Mouse (Mus musculus): ENCODE measurements around the gene Fbrsl1. TPM values are rescaled to one million over a fixed set of nuclear protein-coding genes. Genes with fewer than 3 reads are reported as not detected.

Gene Fbrsl1
- polyA plus RNA-seq, 1 experiment from 2014 or later: 13.2 TPM

GRCm38 (mm10) chr5:110421393-110421792, 26.9 kb downstream of the Fbrsl1 start:
- Histone ChIP-seq H3K27ac (no peak overlapping the region), H3K4me3 (replicated peaks) (no peak overlapping the region), H3K4me1 (peaks cover 8% of the 10 kb centered on the region; the same call in 1 of the 2 replicates), H3K4me2 (no peak overlapping the region), H3K27me3 (no peaks in the 10 kb centered on the region), H3K9me3 (replicated peaks) (no peaks in the 10 kb centered on the region), H3K9ac (no peak overlapping the region), H3K36me3 (0 out of 2 replicates have a peak, but pooled peaks cover 5% of the 10 kb centered on the region)
- ATAC-seq (replicated peaks; ENCODE audit: low FRiP score): no peak
- 89% methylated on average over 6 of the region's 6 CpGs for WGBS

- no peak for ATAC-seq (replicated peaks; ENCODE audit: low FRiP score)
- H3K4me2 ChIP-seq: no peak overlapping the region
- H3K36me3 ChIP-seq: 0 out of 2 replicates have a peak, but pooled peaks cover 5% of the 10 kb centered on the region
- H3K9ac ChIP-seq: no peak overlapping the region
- H3K9me3 ChIP-seq (replicated peaks): no peaks in the 10 kb centered on the region
- no peak overlapping the region for H3K4me3 ChIP-seq (replicated peaks)
- no peak overlapping the region for H3K27ac ChIP-seq
- WGBS: 50% methylated on average over 1 of the region's 1 CpGs
- H3K27me3 ChIP-seq: no peaks in the 10 kb centered on the region
- peaks cover 12% of the 10 kb centered on the region; the same call in 1 of the 2 replicates for H3K4me1 ChIP-seq
These were observed 27.4 kb downstream of the Fbrsl1 start for GRCm38 (mm10) chr5:110420950-110421349.

- Histone ChIP-seq H3K9me3 (replicated peaks) (no peaks in the 10 kb centered on the region), H3K27ac (no peak overlapping the region), H3K9ac (no peak overlapping the region), H3K27me3 (no peaks in the 10 kb centered on the region), H3K4me3 (replicated peaks) (no peak overlapping the region), H3K36me3 (peaks cover 9% of the 10 kb centered on the region), H3K4me1 (peaks cover 13% of the 10 kb centered on the region; the same call in 1 of the 2 replicates), H3K4me2 (no peak overlapping the region)
- ATAC-seq (replicated peaks; ENCODE audit: low FRiP score): no peak
- 71% methylated on average over 4 of the region's 4 CpGs for WGBS
These were observed 28.1 kb downstream of the Fbrsl1 start for GRCm38 (mm10) chr5:110420201-110420600.

GRCm38 (mm10) chr5:110418523-110418911, 29.8 kb downstream of the Fbrsl1 start:
- no peaks in the 10 kb centered on the region for H3K9me3 ChIP-seq (replicated peaks)
- H3K27me3 ChIP-seq: no peaks in the 10 kb centered on the region
- peaks cover 13% of the 10 kb centered on the region; the same call in 1 of the 2 replicates for H3K4me1 ChIP-seq
- no peak overlapping the region for H3K27ac ChIP-seq
- 91% methylated on average over 1 of the region's 1 CpGs for WGBS
- peaks cover 19% of the 10 kb centered on the region for H3K36me3 ChIP-seq
- H3K4me3 ChIP-seq (replicated peaks): no peak overlapping the region
- no peak overlapping the region for H3K4me2 ChIP-seq
- no peak overlapping the region for H3K9ac ChIP-seq
- ATAC-seq (replicated peaks; ENCODE audit: low FRiP score): no peak

- Histone ChIP-seq H3K9me3 (replicated peaks) (no peaks in the 10 kb centered on the region), H3K4me2 (no peak overlapping the region), H3K27ac (no peak overlapping the region), H3K36me3 (peaks cover 18% of the 10 kb centered on the region), H3K4me3 (replicated peaks) (no peak overlapping the region), H3K27me3 (no peaks in the 10 kb centered on the region), H3K4me1 (peaks cover 13% of the 10 kb centered on the region; the same call in 1 of the 2 replicates), H3K9ac (no peak overlapping the region)
- WGBS: 56% methylated on average over 14 of the region's 14 CpGs
- ATAC-seq (replicated peaks; ENCODE audit: low FRiP score): no peak
These were observed 30.4 kb downstream of the Fbrsl1 start for GRCm38 (mm10) chr5:110417756-110418522.

- Histone ChIP-seq H3K4me1 (peaks cover 13% of the 10 kb centered on the region; the same call in 1 of the 2 replicates), H3K4me3 (replicated peaks) (no peak overlapping the region), H3K9ac (no peak overlapping the region), H3K36me3 (peaks cover 18% of the 10 kb centered on the region), H3K27ac (no peak overlapping the region), H3K27me3 (no peaks in the 10 kb centered on the region), H3K9me3 (replicated peaks) (no peaks in the 10 kb centered on the region), H3K4me2 (no peak overlapping the region)
- 18% methylated on average over 7 of the region's 7 CpGs for WGBS
- no peak for ATAC-seq (replicated peaks; ENCODE audit: low FRiP score)
These were observed 31.4 kb downstream of the Fbrsl1 start for GRCm38 (mm10) chr5:110416825-110417401.

- no peak overlapping the region for H3K9ac ChIP-seq
- H3K9me3 ChIP-seq (replicated peaks): no peaks in the 10 kb centered on the region
- no peak overlapping the region for H3K4me3 ChIP-seq (replicated peaks)
- no peak overlapping the region for H3K27ac ChIP-seq
- peaks cover 21% of the 10 kb centered on the region for H3K36me3 ChIP-seq
- peaks cover 13% of the 10 kb centered on the region; the same call in 1 of the 2 replicates for H3K4me1 ChIP-seq
- no peaks in the 10 kb centered on the region for H3K27me3 ChIP-seq
- ATAC-seq (replicated peaks; ENCODE audit: low FRiP score): no peak
- H3K4me2 ChIP-seq: no peak overlapping the region
- WGBS: 50% methylated on average over 13 of the region's 13 CpGs
These were observed 32.2 kb downstream of the Fbrsl1 start for GRCm38 (mm10) chr5:110415806-110416700.

GRCm38 (mm10) chr5:110415022-110415421, 33.3 kb downstream of the Fbrsl1 start:
- no peak overlapping the region for H3K4me3 ChIP-seq (replicated peaks)
- H3K9me3 ChIP-seq (replicated peaks): no peaks in the 10 kb centered on the region
- H3K27ac ChIP-seq: no peak overlapping the region
- no peaks in the 10 kb centered on the region for H3K27me3 ChIP-seq
- peaks cover 13% of the 10 kb centered on the region; the same call in 1 of the 2 replicates for H3K4me1 ChIP-seq
- 19% methylated on average over 5 of the region's 5 CpGs for WGBS
- H3K9ac ChIP-seq: no peak overlapping the region
- H3K4me2 ChIP-seq: no peak overlapping the region
- ATAC-seq (replicated peaks; ENCODE audit: low FRiP score): no peak
- H3K36me3 ChIP-seq: peaks cover 23% of the 10 kb centered on the region

GRCm38 (mm10) chr5:110413018-110413417, 35.3 kb downstream of the Fbrsl1 start:
- Histone ChIP-seq H3K27me3 (no peaks in the 10 kb centered on the region), H3K27ac (no peak overlapping the region), H3K4me2 (no peak overlapping the region), H3K9ac (no peak overlapping the region), H3K36me3 (peaks cover 33% of the 10 kb centered on the region), H3K9me3 (replicated peaks) (no peaks in the 10 kb centered on the region), H3K4me3 (replicated peaks) (no peak overlapping the region), H3K4me1 (peaks cover 13% of the 10 kb centered on the region; the same call in 1 of the 2 replicates)
- WGBS: 83% methylated on average over 14 of the region's 14 CpGs
- no peak for ATAC-seq (replicated peaks; ENCODE audit: low FRiP score)

- Histone ChIP-seq H3K4me3 (replicated peaks) (no peak overlapping the region), H3K36me3 (peaks cover 29% of the 10 kb centered on the region; the same call in 1 of the 2 replicates), H3K27me3 (no peaks in the 10 kb centered on the region), H3K4me1 (no peaks in the 10 kb centered on the region), H3K4me2 (no peak overlapping the region), H3K9me3 (replicated peaks) (no peaks in the 10 kb centered on the region), H3K27ac (no peak overlapping the region), H3K9ac (no peak overlapping the region)
- WGBS: 79% methylated on average over 5 of the region's 5 CpGs
- ATAC-seq (replicated peaks; ENCODE audit: low FRiP score): no peak
These were observed 37.9 kb downstream of the Fbrsl1 start for GRCm38 (mm10) chr5:110410386-110410785.

GRCm38 (mm10) chr5:110408967-110409366, 39.3 kb downstream of the Fbrsl1 start:
- 53% methylated on average over 2 of the region's 2 CpGs for WGBS
- H3K4me3 ChIP-seq (replicated peaks): no peak overlapping the region
- H3K9ac ChIP-seq: no peak overlapping the region
- ATAC-seq (replicated peaks; ENCODE audit: low FRiP score): no peak
- H3K4me2 ChIP-seq: no peak overlapping the region
- H3K36me3 ChIP-seq: 0 out of 2 replicates have a peak, but pooled peaks cover 19% of the 10 kb centered on the region
- no peak overlapping the region for H3K27ac ChIP-seq
- no peaks in the 10 kb centered on the region for H3K9me3 ChIP-seq (replicated peaks)
- no peaks in the 10 kb centered on the region for H3K27me3 ChIP-seq
- no peaks in the 10 kb centered on the region for H3K4me1 ChIP-seq

All from kidney, embryonic 15.5 days (tissue).